Mouse (Mus musculus): ENCODE measurements around the gene Olfr171.
"Not testable (repeated sequence)": the region's sequence is repeated elsewhere in the genome, so short reads cannot be mapped to it uniquely, and the experiment has no call there.

Gene Olfr171

DNA sequence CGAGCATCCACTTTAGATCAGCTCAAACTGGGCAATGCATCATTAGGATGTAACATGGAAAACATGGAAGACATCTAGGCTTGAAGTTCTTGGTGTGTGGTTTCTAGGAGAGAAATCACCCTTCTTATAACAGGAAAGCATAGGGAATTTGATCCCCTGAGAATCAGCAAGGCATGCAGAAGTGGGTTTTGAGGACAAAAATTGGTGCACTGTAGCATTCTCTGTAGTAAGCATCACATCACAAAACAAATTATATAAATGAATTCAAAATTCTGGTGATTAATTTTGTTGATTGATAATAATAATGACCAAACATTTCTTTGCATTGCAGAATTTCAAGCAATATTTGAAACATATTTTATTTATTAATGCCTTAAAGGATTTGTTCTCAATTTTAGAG lies at the start of gene Olfr171:
Gene Olfr171, minus strand, starts transcription at position 101 of the 400 bp plus-strand sequence.
- DNase-seq (ENCODE audit: low read depth, low spot score) = no peak

DNA sequence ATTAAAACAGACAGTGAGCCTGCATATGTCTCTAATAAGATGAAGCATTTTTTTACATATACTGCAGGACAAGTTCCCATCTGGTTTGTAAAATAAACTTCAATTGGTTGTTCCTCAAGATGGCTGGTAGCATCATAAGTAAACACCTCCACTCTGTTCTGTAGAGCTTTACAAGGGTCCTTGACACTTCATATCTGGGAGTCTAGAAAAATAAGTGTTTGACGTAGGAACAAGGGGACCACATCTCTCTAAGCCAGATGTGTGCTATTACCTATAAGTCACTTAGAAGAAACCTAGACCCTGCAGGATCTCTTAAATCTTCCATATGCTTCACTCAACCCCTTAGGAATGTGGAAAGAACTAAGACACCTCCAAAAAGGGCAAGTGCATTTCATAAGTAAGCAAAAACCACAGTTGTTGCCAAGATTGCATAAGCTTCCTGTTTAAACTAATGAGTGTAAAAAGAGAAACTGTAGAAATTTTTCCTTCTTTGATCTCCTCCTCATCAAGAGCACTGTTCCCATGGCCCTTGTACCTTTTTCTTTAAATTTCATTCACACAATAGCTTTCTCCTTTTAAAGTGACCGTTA lies 41.1 kb upstream of the Olfr171 start:
- DNase-seq (ENCODE audit: low read depth, low spot score) = no peak

DNA sequence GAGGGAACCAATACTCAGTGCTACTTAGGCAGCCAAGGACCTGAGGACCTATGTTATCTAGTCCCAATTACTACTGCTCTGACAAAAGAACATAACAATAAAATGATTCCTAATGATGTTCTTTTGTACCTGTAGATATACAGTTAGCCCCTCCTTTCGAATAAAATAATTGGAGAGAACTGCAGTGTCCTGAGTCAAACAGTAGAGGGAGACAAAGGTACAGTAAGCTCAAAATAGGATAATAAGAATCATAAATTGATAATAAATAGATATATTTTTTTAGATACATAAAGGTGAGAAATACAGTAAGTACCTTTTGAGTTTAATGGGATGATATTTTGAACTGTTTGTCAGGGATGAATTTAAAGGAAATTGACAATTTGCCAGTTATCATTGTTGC lies 36.6 kb upstream of the Olfr171 start:
- DNase-seq (ENCODE audit: low read depth, low spot score) = no peak

DNA sequence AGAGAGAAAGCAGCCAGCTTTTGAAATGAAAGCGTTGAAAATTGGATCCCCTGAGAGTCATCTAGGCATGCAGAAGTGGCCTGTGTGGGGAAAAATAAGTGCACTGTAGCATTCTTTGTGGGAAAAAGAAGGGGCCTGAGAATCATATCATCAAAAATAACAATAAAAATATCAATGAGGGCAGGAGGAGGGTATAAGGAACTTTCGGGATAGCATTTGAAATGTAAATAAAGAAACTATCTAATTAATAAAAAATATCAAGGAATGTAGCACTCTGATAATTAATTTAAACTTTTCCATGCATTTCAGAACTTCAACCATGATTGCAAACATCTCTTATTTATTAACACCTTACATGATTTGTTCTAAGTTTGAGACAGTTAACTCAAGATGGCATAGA lies 17.9 kb downstream of the Olfr171 start, which contains the start of gene Olfr170:
Gene Olfr170, minus strand, starts transcription at position 101 of the 400 bp plus-strand sequence.
- not testable (repeated sequence) for DNase-seq (ENCODE audit: low read depth, low spot score)

DNA sequence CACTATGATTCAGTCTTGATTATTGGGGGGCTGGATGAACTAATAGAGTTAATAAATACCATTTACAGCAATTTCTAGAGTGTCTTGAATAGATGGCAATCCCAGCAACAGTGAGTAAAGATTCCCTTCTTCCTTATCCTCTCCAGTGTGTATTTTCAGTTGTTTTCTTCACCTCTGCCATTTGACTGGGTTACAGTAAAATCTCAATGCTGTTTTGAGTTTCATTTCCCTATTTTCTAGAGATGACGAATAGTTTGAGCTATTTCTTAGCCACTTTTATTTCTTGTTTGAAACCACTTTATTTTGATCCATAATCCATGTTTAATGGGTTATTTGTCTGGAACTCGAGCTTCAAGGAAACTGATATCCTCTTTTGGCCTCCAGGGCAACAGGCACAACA lies 26.6 kb downstream of the Olfr171 start:
- no peak for DNase-seq (ENCODE audit: low read depth, low spot score)

Data from skeletal muscle tissue, adult 2 months (tissue).